Mouse (Mus musculus): ENCODE data around the gene Fancc. TPM values are rescaled to one million over a fixed set of nuclear protein-coding genes. Genes with fewer than 3 reads are reported as not detected.

The Fancc gene
- polyA plus RNA-seq, 1 experiment from 2014 or later, result 16.6 TPM

GRCm38 (mm10) chr13:63251118-63251889 is 245.8 kb downstream of the Fancc start:
- H3K9ac ChIP-seq (ENCODE audit: low read length), result peak overlapping the region; percentile 57; the same call in 1 of the 2 replicates
- peak overlapping the region; percentile 39 for H3K4me2 ChIP-seq (ENCODE audit: low read depth, low read length)
- no peaks in the 10 kb centered on the region for H3K27me3 ChIP-seq (ENCODE audit: control insufficient read depth, insufficient read depth, low read length)
- no peak overlapping the region for H3K4me3 ChIP-seq (ENCODE audit: low read length)
- H3K4me1 ChIP-seq (ENCODE audit: control insufficient read depth, insufficient read depth, low read length), result peaks cover 84% of the 10 kb centered on the region
- ATAC-seq (replicated peaks; ENCODE audit: extremely low read depth, insufficient read depth, low FRiP score), result no peak
- H3K27ac ChIP-seq (ENCODE audit: low read length), result peak overlapping the region; percentile 78
- H3K36me3 ChIP-seq (ENCODE audit: control insufficient read depth, insufficient read depth), result no peaks in the 10 kb centered on the region
- H3K9me3 ChIP-seq (replicated peaks; ENCODE audit: control insufficient read depth, low read length), result no peaks in the 10 kb centered on the region
- 35% methylated on average over 12 of the region's 12 CpGs for WGBS

GRCm38 (mm10) chr13:63250441-63250980 is 246.6 kb downstream of the Fancc start:
- Histone ChIP-seq H3K9ac (ENCODE audit: low read length) (peak overlapping the region; percentile 45), H3K27ac (ENCODE audit: low read length) (peak overlapping the region; percentile 76), H3K4me2 (ENCODE audit: low read depth, low read length) (no peak overlapping the region; the same call in 1 of the 2 replicates), H3K4me3 (ENCODE audit: low read length) (no peak overlapping the region), H3K27me3 (ENCODE audit: control insufficient read depth, insufficient read depth, low read length) (no peaks in the 10 kb centered on the region), H3K4me1 (ENCODE audit: control insufficient read depth, insufficient read depth, low read length) (peaks cover 85% of the 10 kb centered on the region), H3K9me3 (replicated peaks; ENCODE audit: control insufficient read depth, low read length) (no peaks in the 10 kb centered on the region), H3K36me3 (ENCODE audit: control insufficient read depth, insufficient read depth) (no peaks in the 10 kb centered on the region)
- 77% methylated on average over 8 of the region's 8 CpGs for WGBS
- no peak for ATAC-seq (replicated peaks; ENCODE audit: extremely low read depth, insufficient read depth, low FRiP score)

- Histone ChIP-seq H3K4me2 (ENCODE audit: low read depth, low read length) (peak overlapping the region; percentile 26), H3K27ac (ENCODE audit: low read length) (peak overlapping the region; percentile 76), H3K4me1 (ENCODE audit: control insufficient read depth, insufficient read depth, low read length) (peaks cover 81% of the 10 kb centered on the region), H3K4me3 (ENCODE audit: low read length) (no peak overlapping the region), H3K36me3 (ENCODE audit: control insufficient read depth, insufficient read depth) (no peaks in the 10 kb centered on the region), H3K9me3 (replicated peaks; ENCODE audit: control insufficient read depth, low read length) (no peaks in the 10 kb centered on the region), H3K27me3 (ENCODE audit: control insufficient read depth, insufficient read depth, low read length) (no peaks in the 10 kb centered on the region), H3K9ac (ENCODE audit: low read length) (peak overlapping the region; percentile 45)
- ATAC-seq (replicated peaks; ENCODE audit: extremely low read depth, insufficient read depth, low FRiP score), result no peak
- 53% methylated on average over 8 of the region's 8 CpGs for WGBS
These were observed 247.2 kb downstream of the Fancc start for GRCm38 (mm10) chr13:63249741-63250431.

GRCm38 (mm10) chr13:63249171-63249570 is 247.9 kb downstream of the Fancc start:
- H3K4me1 ChIP-seq (ENCODE audit: control insufficient read depth, insufficient read depth, low read length), result peaks cover 82% of the 10 kb centered on the region
- H3K4me3 ChIP-seq (ENCODE audit: low read length), result no peak overlapping the region
- no peak overlapping the region for H3K9ac ChIP-seq (ENCODE audit: low read length)
- H3K27me3 ChIP-seq (ENCODE audit: control insufficient read depth, insufficient read depth, low read length), result no peaks in the 10 kb centered on the region
- ATAC-seq (replicated peaks; ENCODE audit: extremely low read depth, insufficient read depth, low FRiP score), result no peak
- 55% methylated on average over 7 of the region's 7 CpGs for WGBS
- peak overlapping the region; percentile 11; the same call in 1 of the 2 replicates for H3K4me2 ChIP-seq (ENCODE audit: low read depth, low read length)
- H3K36me3 ChIP-seq (ENCODE audit: control insufficient read depth, insufficient read depth), result no peaks in the 10 kb centered on the region
- H3K9me3 ChIP-seq (replicated peaks; ENCODE audit: control insufficient read depth, low read length), result no peaks in the 10 kb centered on the region
- peak overlapping the region; percentile 76 for H3K27ac ChIP-seq (ENCODE audit: low read length)

GRCm38 (mm10) chr13:63248318-63248717 is 248.8 kb downstream of the Fancc start:
- H3K27ac ChIP-seq (ENCODE audit: low read length), result no peak overlapping the region
- 80% methylated on average over 10 of the region's 10 CpGs for WGBS
- H3K36me3 ChIP-seq (ENCODE audit: control insufficient read depth, insufficient read depth), result no peaks in the 10 kb centered on the region
- ATAC-seq (replicated peaks; ENCODE audit: extremely low read depth, insufficient read depth, low FRiP score), result no peak
- H3K27me3 ChIP-seq (ENCODE audit: control insufficient read depth, insufficient read depth, low read length), result no peaks in the 10 kb centered on the region
- peaks cover 78% of the 10 kb centered on the region for H3K4me1 ChIP-seq (ENCODE audit: control insufficient read depth, insufficient read depth, low read length)
- H3K9me3 ChIP-seq (replicated peaks; ENCODE audit: control insufficient read depth, low read length), result no peaks in the 10 kb centered on the region
- no peak overlapping the region for H3K4me3 ChIP-seq (ENCODE audit: low read length)
- no peak overlapping the region for H3K9ac ChIP-seq (ENCODE audit: low read length)
- no peak overlapping the region for H3K4me2 ChIP-seq (ENCODE audit: low read depth, low read length)

GRCm38 (mm10) chr13:63247631-63248030 is 249.4 kb downstream of the Fancc start:
- Histone ChIP-seq H3K4me2 (ENCODE audit: low read depth, low read length) (no peak overlapping the region), H3K9ac (ENCODE audit: low read length) (no peak overlapping the region; the same call in 1 of the 2 replicates), H3K4me1 (ENCODE audit: control insufficient read depth, insufficient read depth, low read length) (peaks cover 77% of the 10 kb centered on the region), H3K9me3 (replicated peaks; ENCODE audit: control insufficient read depth, low read length) (no peaks in the 10 kb centered on the region), H3K36me3 (ENCODE audit: control insufficient read depth, insufficient read depth) (no peaks in the 10 kb centered on the region), H3K4me3 (ENCODE audit: low read length) (no peak overlapping the region), H3K27me3 (ENCODE audit: control insufficient read depth, insufficient read depth, low read length) (no peaks in the 10 kb centered on the region), H3K27ac (ENCODE audit: low read length) (0 out of 2 replicates have a peak overlapping the region, but pooled peaks have one; percentile 74)
- WGBS, result 92% methylated on average over 11 of the region's 11 CpGs
- ATAC-seq (replicated peaks; ENCODE audit: extremely low read depth, insufficient read depth, low FRiP score), result no peak

DNA sequence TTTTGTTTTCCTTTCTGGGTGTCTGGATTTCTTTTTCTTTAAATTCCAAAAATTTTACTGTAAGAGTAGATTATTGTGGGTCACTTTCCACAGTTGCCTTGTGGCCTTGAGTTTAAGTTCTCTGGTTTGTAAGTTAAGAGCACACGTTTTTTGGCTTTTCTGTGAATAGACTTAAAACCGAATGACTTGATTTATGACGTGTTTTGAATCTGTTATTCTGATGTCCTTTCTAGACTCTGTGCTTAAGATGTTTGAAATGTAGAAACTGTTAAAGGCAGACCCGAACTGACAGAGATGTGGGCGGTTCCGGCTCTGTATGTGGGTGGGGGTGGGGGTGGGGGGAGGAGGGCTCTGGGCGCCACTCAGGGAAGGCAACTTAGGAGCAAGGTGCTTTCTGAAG is 250.0 kb downstream of the Fancc start:
- peak overlapping the region; percentile 74; the same call in 1 of the 2 replicates for H3K27ac ChIP-seq (ENCODE audit: low read length)
- no peaks in the 10 kb centered on the region for H3K27me3 ChIP-seq (ENCODE audit: control insufficient read depth, insufficient read depth, low read length)
- ATAC-seq (replicated peaks; ENCODE audit: extremely low read depth, insufficient read depth, low FRiP score), result no peak
- no peak overlapping the region for H3K4me3 ChIP-seq (ENCODE audit: low read length)
- no peaks in the 10 kb centered on the region for H3K9me3 ChIP-seq (replicated peaks; ENCODE audit: control insufficient read depth, low read length)
- peaks cover 78% of the 10 kb centered on the region for H3K4me1 ChIP-seq (ENCODE audit: control insufficient read depth, insufficient read depth, low read length)
- H3K36me3 ChIP-seq (ENCODE audit: control insufficient read depth, insufficient read depth), result no peaks in the 10 kb centered on the region
- 60% methylated on average over 7 of the region's 7 CpGs for WGBS
- peak overlapping the region; percentile 49; the same call in 1 of the 2 replicates for H3K4me2 ChIP-seq (ENCODE audit: low read depth, low read length)
- peak overlapping the region; percentile 41; the same call in 1 of the 2 replicates for H3K9ac ChIP-seq (ENCODE audit: low read length)

DNA sequence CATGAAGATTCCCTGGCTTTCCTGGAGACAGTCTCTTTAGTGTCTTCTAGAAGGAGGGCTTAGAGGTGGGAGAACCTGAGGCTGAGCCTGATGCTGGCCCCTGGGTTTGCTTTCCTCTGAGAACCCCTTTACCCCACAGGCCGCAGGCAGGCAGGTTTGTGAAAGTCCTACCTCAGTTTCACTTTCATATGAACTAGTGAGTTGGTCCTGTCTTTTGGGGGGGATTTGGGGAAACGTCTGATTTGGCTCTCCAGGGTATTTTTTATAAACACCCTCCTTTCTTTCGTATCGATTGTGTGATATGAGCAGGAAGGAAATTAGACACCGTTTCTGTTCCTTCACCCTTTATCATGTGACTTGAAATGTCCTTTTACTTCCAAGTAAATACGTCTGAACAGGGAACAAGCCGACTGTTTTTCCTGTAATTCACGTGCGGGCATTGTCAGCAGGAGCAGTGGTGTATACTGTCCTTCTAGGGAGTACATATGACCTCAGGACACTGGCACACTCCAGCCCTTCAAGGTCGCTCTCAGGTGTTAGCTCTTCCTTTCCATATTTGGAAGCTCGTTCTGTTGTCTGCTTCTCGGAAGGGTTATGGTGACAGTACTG is 250.6 kb downstream of the Fancc start:
- Histone ChIP-seq H3K27ac (ENCODE audit: low read length) (peak overlapping the region; percentile 74), H3K9ac (ENCODE audit: low read length) (peak overlapping the region; percentile 41), H3K36me3 (ENCODE audit: control insufficient read depth, insufficient read depth) (no peaks in the 10 kb centered on the region), H3K27me3 (ENCODE audit: control insufficient read depth, insufficient read depth, low read length) (no peaks in the 10 kb centered on the region), H3K9me3 (replicated peaks; ENCODE audit: control insufficient read depth, low read length) (no peaks in the 10 kb centered on the region), H3K4me2 (ENCODE audit: low read depth, low read length) (peak overlapping the region; percentile 49), H3K4me3 (ENCODE audit: low read length) (peak overlapping the region; percentile 17; the same call in 1 of the 2 replicates), H3K4me1 (ENCODE audit: control insufficient read depth, insufficient read depth, low read length) (peaks cover 77% of the 10 kb centered on the region)
- no peak for ATAC-seq (replicated peaks; ENCODE audit: extremely low read depth, insufficient read depth, low FRiP score)
- WGBS, result 42% methylated on average over 12 of the region's 12 CpGs

Data from heart, embryonic 16.5 days (tissue).